Comparison of ENCODE assay signal across 8 mouse cellular contexts in genomic region chr11:88404816-88405613, GRCm38 (mm10).
DNase-seq lines count a peak whose midpoint lies in the region; ATAC-seq and TF ChIP-seq lines count a peak whose summit lies in the region.

No protein-coding gene starts in this region.

- peaks cover 74% of the 10 kb centered on the region for H3K4me1 ChIP-seq in midbrain, embryonic 12.5 days
- peaks cover 33% of the 10 kb centered on the region for H3K4me1 ChIP-seq in small intestine, adult 2 months (ENCODE audit: control insufficient read depth, insufficient read depth, insufficient read length, low read length)

- no peak overlapping the region for H3K4me2 ChIP-seq in midbrain, embryonic 12.5 days (replicated peaks)

- H3K27me3 ChIP-seq in midbrain, embryonic 12.5 days: no peaks in the 10 kb centered on the region
- no peaks in the 10 kb centered on the region for H3K27me3 ChIP-seq in small intestine, adult 2 months (ENCODE audit: control insufficient read depth, insufficient read depth, low read length)

- TF ChIP-seq CTCF in layer of hippocampus, adult 2 months (conservative IDR thresholded peaks at IDR 0.05): peak; percentile 19; the same call in 1 of the 2 replicates
- no peak for TF ChIP-seq CTCF in small intestine, adult 2 months (IDR thresholded peaks at IDR 0.05; ENCODE audit: extremely low read depth, insufficient read length, insufficient replicate concordance, low read depth, low read length)

- DNase-seq in layer of hippocampus, adult 11-12 months (ENCODE audit: low spot score): peak; percentile 61
- no peak for DNase-seq in layer of hippocampus, adult 9-10 months (ENCODE audit: low spot score)
- peak; percentile 72 for DNase-seq in frontal cortex, postnatal 10 days (ENCODE audit: low spot score in 2 of 2)
- peak; percentile 78 for DNase-seq in heart, postnatal 4 days
- peak; percentile 43 to 70 for DNase-seq in layer of hippocampus, adult 2 months (ENCODE audit: low spot score in 2 of 2)
- no peak for DNase-seq in thymus, postnatal 10 days (ENCODE audit: low spot score in 2 of 2)

- peaks cover 18% of the 10 kb centered on the region; the same call in 1 of the 2 replicates for H3K36me3 ChIP-seq in midbrain, embryonic 12.5 days
- H3K36me3 ChIP-seq in small intestine, adult 2 months (ENCODE audit: control insufficient read depth, insufficient read depth, low read length): no peaks in the 10 kb centered on the region

- ATAC-seq in midbrain, embryonic 12.5 days (ENCODE audit: low FRiP score, low read depth): 0 out of 2 replicates have a peak, but pooled peaks have one; percentile 42

- 40% methylated on average over 17 of the region's 17 CpGs for WGBS in midbrain, embryonic 12.5 days
- WGBS in small intestine, adult 2 months: 32% methylated on average over 17 of the region's 17 CpGs

- H3K27ac ChIP-seq in layer of hippocampus, adult 2 months: peak overlapping the region; percentile 51
- peak overlapping the region; percentile 86 for H3K27ac ChIP-seq in midbrain, embryonic 12.5 days (replicated peaks)
- H3K27ac ChIP-seq in small intestine, adult 2 months (ENCODE audit: insufficient read depth, low read depth, low read length): peak overlapping the region; percentile 39

- TF ChIP-seq POLR2A in small intestine, adult 2 months (IDR thresholded peaks at IDR 0.05; ENCODE audit: low read depth, low read length): no peak

- 0 out of 2 replicates have a peak overlapping the region, but pooled peaks have one; percentile 4 for H3K4me3 ChIP-seq in layer of hippocampus, adult 2 months
- no peak overlapping the region for H3K4me3 ChIP-seq in midbrain, embryonic 12.5 days
- no peak overlapping the region for H3K4me3 ChIP-seq in small intestine, adult 2 months (ENCODE audit: low read depth, low read length)

- no peaks in the 10 kb centered on the region for H3K9me3 ChIP-seq in midbrain, embryonic 12.5 days

- H3K9ac ChIP-seq in midbrain, embryonic 12.5 days (replicated peaks): peak overlapping the region; percentile 24; the same call in 1 of the 2 replicates

Comparison
In these comparisons a context has a peak if more than half of its experiments do, and no peak if none do; other contexts are left out.
1. DNase-seq: peak in layer of hippocampus, adult 11-12 months (single experiment), frontal cortex, postnatal 10 days (2 of 2), heart, postnatal 4 days (single experiment) and layer of hippocampus, adult 2 months (2 of 2); none in layer of hippocampus, adult 9-10 months (single experiment) and thymus, postnatal 10 days (0 of 2).
2. Peak in every context shown above with its lines, with median percentiles within 50 percentile points of each other: H3K27ac ChIP-seq.